Mouse (Mus musculus): ENCODE results near the gene Bid. TPM values are rescaled to one million over a fixed set of nuclear protein-coding genes. Genes with fewer than 3 reads are reported as not detected.

The Bid gene
- total RNA-seq (2021) = 10 to 100 TPM; 12.9 to 13.8 TPM
- long read RNA-seq, transcript Bid-201 (6 exons, 2,189 nt) = major isoform, 25 of 33 reads
- long read RNA-seq, partial matches to known transcripts = 3 of 33 reads
- long read RNA-seq, other reads (novel, unspliced or antisense) = 5 of 33 reads

GRCm38 (mm10) chr6:120916074-120916971 lies at the start of gene Bid:
Bid (minus strand) TSS chr6:120916853.
- peak; percentile 64 to 72 for DNase-seq (ENCODE audit: low spot score in 2 of 2)

GRCm38 (mm10) chr6:120965814-120966213 lies 49.2 kb upstream of the Bid start:
- DNase-seq (ENCODE audit: low spot score in 2 of 2) = no peak

DNA sequence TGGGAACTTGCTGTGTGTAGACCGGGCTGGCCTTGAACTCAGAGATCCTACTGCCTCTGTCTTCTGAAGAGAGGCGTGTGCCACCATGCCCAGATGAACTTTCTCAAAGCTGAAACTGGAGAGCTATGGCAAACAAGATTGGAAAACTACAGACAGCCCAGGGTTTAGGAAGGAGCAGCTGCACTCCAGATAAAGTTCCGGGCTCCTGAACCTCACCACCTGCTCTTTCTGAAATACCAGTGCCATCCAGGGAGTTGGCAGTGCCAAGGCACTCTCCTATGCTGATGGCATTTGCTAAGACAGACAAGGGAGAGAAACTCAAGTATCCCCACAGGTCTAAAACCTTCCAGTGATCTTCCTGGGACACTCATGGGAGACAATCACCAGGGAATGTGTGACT lies 47.5 kb upstream of the Bid start:
- DNase-seq (ENCODE audit: low spot score in 2 of 2) = no peak

DNA sequence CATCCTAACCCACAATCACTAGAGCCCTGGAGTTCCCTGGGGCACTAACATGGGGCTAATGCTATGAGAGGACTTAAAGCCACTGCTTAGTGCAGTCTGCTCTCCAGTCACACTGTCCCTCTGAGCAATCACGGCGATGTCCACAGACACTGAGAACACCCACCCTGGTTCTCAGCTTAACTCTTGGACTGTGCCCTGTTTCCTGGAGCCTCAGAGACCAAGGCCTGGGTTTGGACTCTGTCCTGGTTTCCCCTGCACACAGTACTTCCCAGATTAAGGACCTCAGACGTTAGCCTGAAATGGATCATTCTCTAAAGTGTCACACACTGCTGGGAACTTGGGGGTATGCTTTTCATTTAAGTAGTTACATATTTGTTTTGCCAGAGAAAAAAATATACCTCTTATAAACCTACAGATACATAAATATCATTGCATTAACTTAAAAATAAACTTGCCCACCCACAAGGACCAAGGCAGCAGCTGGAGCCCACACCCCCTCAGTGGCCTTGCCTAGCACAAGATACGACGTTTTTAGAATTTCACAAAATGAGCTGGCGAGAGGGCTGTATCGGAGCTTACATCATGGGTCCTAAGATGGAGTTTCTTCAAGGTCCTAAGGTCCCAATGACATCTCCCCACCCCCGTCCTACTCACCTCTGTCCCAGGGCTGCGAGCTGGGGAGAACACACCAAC lies 43.8 kb upstream of the Bid start:
- no peak for DNase-seq (ENCODE audit: low spot score in 2 of 2)

- no peak for DNase-seq (ENCODE audit: low spot score in 2 of 2)
Measured at GRCm38 (mm10) chr6:120957331-120957730, 40.7 kb upstream of the Bid start.

DNA sequence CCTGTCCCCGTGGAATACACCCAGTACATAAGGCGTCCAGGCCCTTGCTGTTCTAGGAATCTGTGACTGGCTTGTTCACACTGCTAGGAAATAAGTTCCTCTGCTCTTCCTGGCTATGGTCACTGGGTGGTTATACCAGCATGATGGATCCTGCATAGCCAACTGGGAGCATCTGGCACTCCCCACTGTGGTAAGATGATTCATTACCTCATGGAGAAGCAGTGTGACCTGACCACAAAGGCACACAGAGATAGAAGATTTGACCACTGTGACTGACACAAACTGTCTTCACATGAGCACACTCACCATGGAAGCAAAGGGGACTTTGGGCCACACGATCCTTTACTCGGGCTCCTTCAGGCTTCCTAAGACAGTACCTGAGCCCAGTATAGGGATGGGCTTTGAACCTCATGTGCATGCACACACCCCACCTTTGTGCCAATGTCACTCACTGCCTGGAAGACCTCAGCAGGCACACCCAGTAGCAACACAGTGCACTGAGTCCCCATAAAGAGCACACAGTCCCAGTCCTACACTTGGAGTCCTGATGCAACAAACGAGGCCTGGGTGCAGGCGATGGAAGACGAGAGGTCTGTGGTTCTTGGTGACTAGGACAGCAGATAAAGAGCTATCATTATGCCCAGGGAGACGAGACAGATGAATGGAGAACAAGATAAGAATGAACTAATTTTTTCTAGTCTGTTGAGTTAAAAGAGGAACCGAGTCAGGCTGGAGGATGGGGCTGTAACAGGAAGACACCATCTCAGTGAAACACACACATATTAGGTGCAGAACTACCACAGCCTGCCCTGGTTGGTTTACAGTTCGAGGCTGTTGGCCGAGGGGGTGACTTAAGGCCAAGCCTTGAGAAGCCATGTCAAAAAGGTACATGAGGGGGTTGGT lies 39.9 kb upstream of the Bid start:
- DNase-seq (ENCODE audit: low spot score in 2 of 2) = no peak

GRCm38 (mm10) chr6:120955215-120955614 lies 38.6 kb upstream of the Bid start:
- no peak for DNase-seq (ENCODE audit: low spot score in 2 of 2)

DNA sequence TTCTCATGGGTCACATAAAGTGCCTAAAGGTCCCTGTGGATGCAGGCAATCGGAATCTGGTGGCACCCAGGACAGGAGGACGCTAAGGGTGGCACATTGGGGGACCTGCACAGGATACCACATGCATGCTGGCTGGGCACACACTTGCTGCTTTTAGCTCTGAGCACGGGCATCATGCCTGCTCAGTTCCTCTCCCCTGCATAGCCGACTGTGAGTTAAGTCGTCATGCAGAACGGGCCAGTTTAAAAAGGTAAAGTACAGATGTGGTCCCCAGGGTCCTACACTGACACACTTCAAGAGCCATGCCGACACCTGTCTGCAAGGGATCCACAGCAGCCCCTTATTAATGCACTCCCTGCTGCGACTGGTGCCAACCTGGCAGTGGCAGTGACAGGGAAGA lies 37.6 kb upstream of the Bid start:
- DNase-seq (ENCODE audit: low spot score in 2 of 2) = no peak

- no peak for DNase-seq (ENCODE audit: low spot score in 2 of 2)
Measured at GRCm38 (mm10) chr6:120952475-120952874, 35.8 kb upstream of the Bid start.

- no peak for DNase-seq (ENCODE audit: low spot score in 2 of 2)
Measured at GRCm38 (mm10) chr6:120951311-120951710, 34.7 kb upstream of the Bid start.

DNA sequence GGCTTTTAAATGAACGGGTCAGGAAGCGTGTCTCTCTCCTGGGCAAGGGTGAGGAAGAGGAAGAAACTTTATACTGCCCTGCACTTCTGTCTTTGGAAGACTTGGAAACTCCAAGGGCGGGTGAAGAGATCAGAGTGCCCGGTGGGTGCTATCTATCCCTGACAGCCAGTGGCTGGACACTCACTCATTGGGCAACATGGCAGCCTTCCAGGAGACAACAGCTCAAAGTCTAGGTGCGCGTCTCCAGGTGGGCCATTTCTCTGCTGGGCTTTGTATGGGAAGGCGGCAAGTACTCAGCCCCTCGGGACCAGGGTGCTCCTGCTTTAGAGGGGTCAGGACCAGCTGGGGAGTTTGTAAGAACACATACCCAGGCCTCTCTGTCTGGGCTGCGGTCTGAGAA lies 28.9 kb upstream of the Bid start:
- no peak for DNase-seq (ENCODE audit: low spot score in 2 of 2)

DNA sequence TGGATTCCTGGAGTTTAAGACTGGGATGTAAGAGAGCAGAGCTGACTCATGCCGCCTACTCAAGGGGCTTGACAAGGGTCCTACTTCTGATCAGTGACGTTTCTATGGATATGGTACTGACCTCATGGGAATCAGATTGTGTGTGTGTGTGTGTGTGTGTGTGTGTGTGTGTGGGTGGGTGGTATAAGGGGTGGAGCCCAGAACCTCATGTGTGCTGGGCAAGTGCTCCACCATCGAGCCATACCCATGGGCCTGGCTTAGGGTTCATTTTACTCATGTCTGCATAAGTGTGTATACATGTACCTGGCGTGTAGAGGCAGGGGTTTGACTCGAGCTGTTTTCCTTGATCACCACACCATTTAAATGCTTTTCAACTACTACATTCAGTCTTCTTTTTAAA lies 27.3 kb upstream of the Bid start:
- DNase-seq (ENCODE audit: low spot score in 2 of 2) = no peak

GRCm38 (mm10) chr6:120943551-120943950 lies 26.9 kb upstream of the Bid start:
- DNase-seq (ENCODE audit: low spot score in 2 of 2) = no peak

DNA sequence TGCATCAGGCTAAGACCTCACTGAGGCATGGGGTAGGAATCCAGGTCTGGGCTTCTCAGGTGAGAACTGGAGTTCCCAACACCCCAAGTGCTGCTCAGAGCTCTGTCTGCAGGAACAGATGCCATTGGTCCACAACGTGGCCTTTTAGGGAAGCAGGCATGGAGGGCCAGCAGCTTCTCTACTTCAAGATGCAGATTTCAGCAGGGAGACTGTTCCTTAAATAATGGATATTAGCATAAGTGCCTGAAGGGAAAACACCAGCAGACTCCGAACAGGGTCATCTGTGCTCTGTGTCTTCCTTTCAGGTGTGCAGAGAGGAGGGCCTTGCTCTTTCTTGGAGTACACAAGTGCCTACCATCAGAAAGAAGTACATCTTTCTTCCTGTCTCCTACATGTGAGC lies 26.4 kb upstream of the Bid start:
- DNase-seq (ENCODE audit: low spot score in 2 of 2) = no peak

DNA sequence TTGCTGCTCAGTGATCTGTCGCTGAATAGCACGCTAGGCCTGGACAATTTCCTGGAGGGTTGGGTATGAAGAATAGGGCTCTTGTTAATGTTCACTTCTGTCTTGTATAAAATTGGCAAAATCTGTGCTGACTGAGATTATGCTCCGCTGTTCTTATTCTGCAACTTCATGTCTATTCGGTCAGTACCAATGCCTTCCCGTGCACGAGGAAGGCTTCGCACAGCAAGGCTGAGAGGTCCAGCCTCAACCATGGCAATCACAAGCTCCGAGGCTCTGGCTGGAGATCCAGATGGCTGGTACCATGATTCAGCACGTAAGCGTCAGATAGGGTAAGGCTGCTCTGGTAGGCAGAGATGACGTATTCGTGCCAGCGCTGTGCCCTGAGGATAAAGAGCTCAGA lies 24.9 kb upstream of the Bid start:
- peak in 1 of 2 experiments; percentile 61 for DNase-seq (ENCODE audit: low spot score in 2 of 2)

DNA sequence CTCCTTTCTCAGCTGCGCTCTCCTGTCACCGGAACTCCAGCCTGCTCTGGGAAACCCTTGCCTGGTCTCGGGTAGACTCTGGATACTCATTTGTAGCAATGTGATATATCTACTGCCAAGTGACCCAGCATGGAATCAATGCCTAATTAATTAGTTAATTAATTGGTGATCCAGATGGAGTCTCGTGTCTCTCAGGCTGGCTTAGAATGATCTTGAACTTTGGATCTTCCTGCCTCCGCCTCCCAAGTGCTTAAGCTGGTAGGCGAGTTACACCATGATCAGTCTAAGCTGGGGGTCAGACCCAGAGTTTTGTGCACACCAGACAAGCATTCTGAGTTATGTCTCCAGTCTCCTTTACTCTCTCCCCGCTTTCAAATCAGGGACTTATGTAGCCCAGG lies 24.4 kb upstream of the Bid start:
- DNase-seq (ENCODE audit: low spot score in 2 of 2) = no peak

DNA sequence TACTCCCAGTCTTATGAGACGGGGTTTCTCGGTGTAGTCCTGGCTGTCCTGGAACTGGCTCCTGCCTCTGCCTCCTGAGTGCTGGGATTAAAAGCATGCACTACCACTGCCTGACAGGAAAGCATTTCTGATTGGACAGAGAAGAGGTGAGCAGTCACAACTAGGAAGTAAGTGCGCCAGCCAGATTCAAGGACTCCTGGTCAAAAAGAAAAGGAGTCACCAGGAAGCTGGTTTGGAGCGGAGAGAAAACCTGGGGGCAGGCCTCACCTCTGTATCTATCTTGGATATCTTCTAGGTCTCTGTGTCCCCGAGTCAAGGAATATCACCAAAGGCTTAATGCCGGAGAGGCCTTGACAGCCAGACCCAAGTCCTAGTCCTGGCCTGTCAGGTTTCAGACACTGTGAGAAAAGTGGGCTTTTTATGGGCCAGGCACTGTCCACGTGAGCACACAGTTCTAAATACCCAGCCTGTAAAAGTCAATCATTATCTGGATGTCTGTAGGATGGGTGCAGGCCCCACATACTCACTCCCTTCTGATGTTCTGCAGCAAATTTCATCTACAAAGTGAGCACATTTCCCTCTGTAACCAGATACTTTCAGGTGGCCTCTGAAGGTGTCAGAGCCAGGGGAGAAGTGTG lies 23.9 kb upstream of the Bid start:
- no peak for DNase-seq (ENCODE audit: low spot score in 2 of 2)

DNA sequence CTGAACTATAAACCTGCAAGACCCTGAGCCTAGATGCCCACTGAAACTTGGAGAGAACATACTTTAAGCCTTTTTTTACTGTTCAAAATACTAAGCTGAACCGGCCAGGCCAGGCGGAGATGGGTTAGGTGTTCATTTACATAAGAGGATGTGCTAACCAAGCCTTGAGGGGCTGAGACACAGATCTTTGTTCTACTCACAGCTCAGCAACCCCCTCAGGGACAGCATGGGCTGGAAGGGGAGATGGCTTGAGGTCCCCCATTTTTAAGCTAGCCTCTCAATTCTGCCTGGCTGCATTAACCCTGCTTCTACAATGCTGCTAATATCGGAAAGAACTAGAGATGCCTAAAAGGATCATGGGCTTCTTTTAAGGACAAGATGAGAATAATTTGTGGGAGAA lies 23.1 kb upstream of the Bid start:
- no peak for DNase-seq (ENCODE audit: low spot score in 2 of 2)

- DNase-seq (ENCODE audit: low spot score in 2 of 2) = no peak
Measured at GRCm38 (mm10) chr6:120938763-120939450, 22.3 kb upstream of the Bid start.

DNA sequence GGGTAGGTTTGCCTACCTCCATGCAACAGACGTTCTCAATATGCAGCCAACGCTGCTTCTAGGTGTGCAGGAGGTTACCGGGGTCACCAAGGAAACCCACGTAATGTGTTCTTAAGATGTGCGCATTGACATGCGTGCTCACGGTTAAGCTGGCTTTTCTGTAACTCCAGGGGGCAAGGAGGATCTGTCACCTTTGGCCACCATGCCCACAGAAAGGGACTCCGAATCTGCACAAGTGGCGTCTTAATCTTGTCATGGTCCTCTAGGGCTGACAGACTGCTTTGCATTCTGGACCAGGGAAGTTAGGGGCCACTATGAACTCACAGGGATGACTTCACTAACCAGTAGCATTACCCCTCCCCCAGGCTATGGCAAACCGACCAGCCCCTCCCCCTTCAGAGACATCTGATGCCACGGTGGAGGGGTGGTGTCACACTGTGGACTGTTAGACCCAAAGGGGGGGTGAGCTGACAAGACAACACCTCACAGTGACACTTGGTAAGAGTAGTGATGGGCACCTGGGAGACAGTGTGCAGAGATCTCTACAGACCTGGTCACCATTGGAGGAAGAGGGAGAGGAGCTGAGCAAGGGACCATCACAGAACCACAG lies 21.5 kb upstream of the Bid start:
- DNase-seq (ENCODE audit: low spot score in 2 of 2) = no peak
